Mouse (Mus musculus) cerebral cortex, adult 2 months (tissue): ENCODE data around the gene Nthl1.

Source experiments
- WGBS: fragments of 180-500 bp; shearing (Covaris S2); methylation state at CpG from one replicate; pipeline ENCODE4 v1.1.7; 2018; 5-methylcytosine and 5-hydroxymethylcytosine counted together

Nthl1 gene

GRCm38 (mm10) chr17:24632167-24632812 lies at the start of gene Nthl1, which contains the start of gene Tsc2:
Nthl1 (plus strand) TSS chr17:24632680.
Tsc2 (minus strand) TSS chr17:24632630.
- WGBS = 1% methylated on average over 51 of the region's 51 CpGs

GRCm38 (mm10) chr17:24583599-24584460 lies 48.6 kb upstream of the Nthl1 start:
- 61% methylated on average over 5 of the region's 5 CpGs for WGBS

- WGBS = 38% methylated on average over 3 of the region's 3 CpGs
These were observed 48.0 kb upstream of the Nthl1 start for GRCm38 (mm10) chr17:24584520-24584919.

GRCm38 (mm10) chr17:24586532-24586931 lies 45.9 kb upstream of the Nthl1 start:
- 87% methylated on average over 4 of the region's 4 CpGs for WGBS

- WGBS = 71% methylated on average over 3 of the region's 3 CpGs
These were observed 41.5 kb upstream of the Nthl1 start for GRCm38 (mm10) chr17:24590943-24591342.

GRCm38 (mm10) chr17:24591695-24592094 lies 40.8 kb upstream of the Nthl1 start:
- 95% methylated on average over 5 of the region's 5 CpGs for WGBS

GRCm38 (mm10) chr17:24593248-24593647 lies 39.2 kb upstream of the Nthl1 start:
- 67% methylated on average over 5 of the region's 5 CpGs for WGBS

GRCm38 (mm10) chr17:24593992-24594890 lies 38.2 kb upstream of the Nthl1 start:
- WGBS = 86% methylated on average over 26 of the region's 26 CpGs

- 40% methylated on average over 17 of the region's 17 CpGs for WGBS
These were observed 37.1 kb upstream of the Nthl1 start for GRCm38 (mm10) chr17:24595126-24596072.

GRCm38 (mm10) chr17:24596073-24596466 lies 36.4 kb upstream of the Nthl1 start:
- WGBS = 61% methylated on average over 5 of the region's 5 CpGs

GRCm38 (mm10) chr17:24596471-24597183 lies 35.9 kb upstream of the Nthl1 start:
- WGBS = 59% methylated on average over 19 of the region's 19 CpGs

- 87% methylated on average over 3 of the region's 3 CpGs for WGBS
These were observed 34.5 kb upstream of the Nthl1 start for GRCm38 (mm10) chr17:24597989-24598388.

- 93% methylated on average over 4 of the region's 4 CpGs for WGBS
These were observed 32.0 kb upstream of the Nthl1 start for GRCm38 (mm10) chr17:24600502-24600901.

- 91% methylated on average over 8 of the region's 8 CpGs for WGBS
These were observed 28.5 kb upstream of the Nthl1 start for GRCm38 (mm10) chr17:24603961-24604360.

- 90% methylated on average over 3 of the region's 3 CpGs for WGBS
These were observed 27.9 kb upstream of the Nthl1 start for GRCm38 (mm10) chr17:24604557-24604956.

GRCm38 (mm10) chr17:24608370-24608769 lies 24.1 kb upstream of the Nthl1 start:
- WGBS = 91% methylated on average over 4 of the region's 4 CpGs

GRCm38 (mm10) chr17:24608874-24609273 lies 23.6 kb upstream of the Nthl1 start:
- 87% methylated on average over 8 of the region's 8 CpGs for WGBS

GRCm38 (mm10) chr17:24610711-24611110 lies 21.8 kb upstream of the Nthl1 start:
- 74% methylated on average over 2 of the region's 2 CpGs for WGBS

- 79% methylated on average over 14 of the region's 14 CpGs for WGBS
These were observed 14.8 kb upstream of the Nthl1 start for GRCm38 (mm10) chr17:24617561-24618194.

- WGBS = 91% methylated on average over 8 of the region's 8 CpGs
These were observed 7.0 kb upstream of the Nthl1 start for GRCm38 (mm10) chr17:24625472-24625871.
